Mouse (Mus musculus) liver, embryonic 13.5 days (tissue): Measurements from ENCODE around the gene Slc8b1. TPM values are rescaled to one million over a fixed set of nuclear protein-coding genes. Genes with fewer than 3 reads are reported as not detected.

ENCODE experiments used
- ATAC-seq: fragments of 200-750 bp; cut with Nextera tagmentation; 2 replicates; pipeline ENCODE4 v1.8.0; 2017; ENCODE audit warnings: low read depth, mild to moderate bottlenecking, moderate number of reproducible peaks, moderate library complexity
- DNase-seq: peaks from one replicate; pipeline ENCODE4 v3.0.0; 2022
- H3K27ac ChIP-seq: fragments of 300-500 bp; sonication (generic); 2 replicates; pipeline ENCODE4 v1.5.1; 2015; ENCODE audit warnings: moderate library complexity, mild to moderate bottlenecking, inconsistent platforms
- H3K27me3 ChIP-seq: fragments of 300-500 bp; sonication (generic); 2 replicates; pipeline ENCODE4 v1.6.1; 2015; ENCODE audit warnings: mild to moderate bottlenecking, inconsistent platforms
- H3K36me3 ChIP-seq: fragments of 300-500 bp; sonication (generic); 2 replicates; pipeline ENCODE4 v1.6.1; 2015; ENCODE audit warnings: mild to moderate bottlenecking, inconsistent platforms
- H3K4me1 ChIP-seq: fragments of 300-500 bp; sonication (generic); replicated peaks from 2 replicates; pipeline ENCODE4 v1.6.1; 2015; ENCODE audit warnings: inconsistent platforms
- H3K4me2 ChIP-seq: fragments of 300-500 bp; sonication (generic); 2 replicates; pipeline ENCODE4 v1.6.1; 2015; ENCODE audit warnings: inconsistent platforms, mild to moderate bottlenecking, moderate library complexity
- H3K4me3 ChIP-seq: fragments of 300-500 bp; sonication (generic); replicated peaks from 2 replicates; pipeline ENCODE4 v1.5.1; 2015; ENCODE audit warnings: mild to moderate bottlenecking, inconsistent platforms
- H3K9ac ChIP-seq: fragments of 300-500 bp; sonication (generic); 2 replicates; pipeline ENCODE4 v1.6.1; 2015; ENCODE audit warnings: mild to moderate bottlenecking, inconsistent platforms
- H3K9me3 ChIP-seq: fragments of 300-500 bp; sonication (generic); replicated peaks from 2 replicates; pipeline ENCODE4 v1.6.1; 2016; ENCODE audit warnings: inconsistent platforms
- WGBS: fragments of 180-500 bp; shearing (Covaris S2); methylation state at CpG from one replicate; pipeline ENCODE4 v1.1.7; 2015; ENCODE audit not compliant: insufficient replicate concordance; 5-methylcytosine and 5-hydroxymethylcytosine counted together
- polyA plus RNA-seq: library from polyadenylated mRNA; unstranded; fragments of >200 nt; fragmentation: Nextera tagmentation; extraction: Ambion mirVana; gene quantifications from 2 replicates; pipeline ENCODE4 v1.2.1, GENCODE M21; 2015

Slc8b1 gene
- polyA plus RNA-seq, 1 experiment from 2014 or later: 4.0 TPM

GRCm38 (mm10) chr5:120512911-120513555, 2.1 kb downstream of the Slc8b1 start:
- H3K4me2 ChIP-seq: 0 out of 2 replicates have a peak overlapping the region, but pooled peaks have one; percentile 3

GRCm38 (mm10) chr5:120514031-120514677, 3.2 kb downstream of the Slc8b1 start:
- WGBS: 78% methylated on average over 9 of the region's 9 CpGs
- DNase-seq: no peak

More at GRCm38 (mm10) chr5:120512911-120513555, 2.1 kb downstream of the Slc8b1 start:
- no peak overlapping the region for H3K4me3 ChIP-seq
- WGBS: 65% methylated on average over 15 of the region's 15 CpGs
- ATAC-seq: no peak
- H3K9me3 ChIP-seq: no peaks in the 10 kb centered on the region
- no peaks in the 10 kb centered on the region for H3K36me3 ChIP-seq
- peaks cover 5% of the 10 kb centered on the region; the same call in 1 of the 2 replicates for H3K27me3 ChIP-seq
- DNase-seq: no peak
- no peak overlapping the region for H3K9ac ChIP-seq
- H3K27ac ChIP-seq: no peak overlapping the region
- H3K4me1 ChIP-seq: peaks cover 65% of the 10 kb centered on the region

GRCm38 (mm10) chr5:120514754-120515153, 3.8 kb downstream of the Slc8b1 start:
- Histone ChIP-seq H3K27me3 (peaks cover 5% of the 10 kb centered on the region; the same call in 1 of the 2 replicates), H3K9ac (no peak overlapping the region), H3K4me3 (no peak overlapping the region), H3K4me1 (peaks cover 65% of the 10 kb centered on the region), H3K27ac (no peak overlapping the region), H3K4me2 (no peak overlapping the region), H3K9me3 (no peaks in the 10 kb centered on the region), H3K36me3 (peaks cover 3% of the 10 kb centered on the region; the same call in 1 of the 2 replicates)
- WGBS: 62% methylated on average over 4 of the region's 4 CpGs
- DNase-seq (no peak), ATAC-seq (no peak)

More at GRCm38 (mm10) chr5:120514031-120514677, 3.2 kb downstream of the Slc8b1 start:
- H3K4me3 ChIP-seq: no peak overlapping the region
- no peak overlapping the region for H3K9ac ChIP-seq
- no peak overlapping the region for H3K4me2 ChIP-seq
- no peaks in the 10 kb centered on the region for H3K9me3 ChIP-seq
- ATAC-seq: no peak
- peaks cover 5% of the 10 kb centered on the region; the same call in 1 of the 2 replicates for H3K27me3 ChIP-seq
- H3K4me1 ChIP-seq: peaks cover 65% of the 10 kb centered on the region
- no peak overlapping the region for H3K27ac ChIP-seq
- no peaks in the 10 kb centered on the region for H3K36me3 ChIP-seq

GRCm38 (mm10) chr5:120515451-120515850, 4.5 kb downstream of the Slc8b1 start:
- Histone ChIP-seq H3K9me3 (no peaks in the 10 kb centered on the region), H3K4me3 (no peak overlapping the region), H3K4me1 (peaks cover 63% of the 10 kb centered on the region), H3K4me2 (no peak overlapping the region), H3K27me3 (peaks cover 5% of the 10 kb centered on the region; the same call in 1 of the 2 replicates), H3K27ac (no peak overlapping the region), H3K9ac (no peak overlapping the region), H3K36me3 (peaks cover 8% of the 10 kb centered on the region; the same call in 1 of the 2 replicates)
- ATAC-seq: no peak
- DNase-seq: no peak
- WGBS: 67% methylated on average over 7 of the region's 7 CpGs

- no peak overlapping the region for H3K4me3 ChIP-seq
- H3K9ac ChIP-seq: no peak overlapping the region
- peaks cover 54% of the 10 kb centered on the region for H3K4me1 ChIP-seq
- H3K27ac ChIP-seq: peak overlapping the region; percentile 45
- no peak overlapping the region for H3K4me2 ChIP-seq
- WGBS: 59% methylated on average over 15 of the region's 15 CpGs
- no peaks in the 10 kb centered on the region for H3K9me3 ChIP-seq
- no peak for DNase-seq
- H3K36me3 ChIP-seq: peaks cover 8% of the 10 kb centered on the region; the same call in 1 of the 2 replicates
- ATAC-seq: no peak
- peaks cover 5% of the 10 kb centered on the region; the same call in 1 of the 2 replicates for H3K27me3 ChIP-seq
Observed at GRCm38 (mm10) chr5:120516221-120516984, 5.4 kb downstream of the Slc8b1 start.

- no peaks in the 10 kb centered on the region for H3K9me3 ChIP-seq
- H3K36me3 ChIP-seq: peaks cover 8% of the 10 kb centered on the region; the same call in 1 of the 2 replicates
- WGBS: 57% methylated on average over 9 of the region's 9 CpGs
- H3K4me2 ChIP-seq: no peak overlapping the region
- peak overlapping the region; percentile 23 for H3K27ac ChIP-seq
- ATAC-seq: no peak
- no peak for DNase-seq
- H3K4me3 ChIP-seq: no peak overlapping the region
- H3K4me1 ChIP-seq: peaks cover 42% of the 10 kb centered on the region
- no peak overlapping the region for H3K9ac ChIP-seq
- H3K27me3 ChIP-seq: no peaks in the 10 kb centered on the region
Observed at GRCm38 (mm10) chr5:120517552-120517951, 6.6 kb downstream of the Slc8b1 start.

- WGBS: 67% methylated on average over 3 of the region's 3 CpGs
- Histone ChIP-seq H3K36me3 (peaks cover 14% of the 10 kb centered on the region), H3K27ac (no peak overlapping the region), H3K9ac (no peak overlapping the region), H3K4me3 (no peak overlapping the region), H3K9me3 (no peaks in the 10 kb centered on the region), H3K27me3 (no peaks in the 10 kb centered on the region), H3K4me2 (no peak overlapping the region), H3K4me1 (peaks cover 31% of the 10 kb centered on the region)
- DNase-seq: no peak
- no peak for ATAC-seq
Observed at GRCm38 (mm10) chr5:120522649-120523048, 11.7 kb downstream of the Slc8b1 start.

- no peak overlapping the region for H3K4me3 ChIP-seq
- peaks cover 15% of the 10 kb centered on the region for H3K36me3 ChIP-seq
- H3K9me3 ChIP-seq: no peaks in the 10 kb centered on the region
- H3K4me1 ChIP-seq: peaks cover 30% of the 10 kb centered on the region
- DNase-seq: peak; percentile 42
- no peak overlapping the region for H3K4me2 ChIP-seq
- ATAC-seq: peak; percentile 78
- no peak overlapping the region for H3K9ac ChIP-seq
- 85% methylated on average over 2 of the region's 2 CpGs for WGBS
- no peaks in the 10 kb centered on the region for H3K27me3 ChIP-seq
- no peak overlapping the region for H3K27ac ChIP-seq
Observed at GRCm38 (mm10) chr5:120524736-120525135, 13.8 kb downstream of the Slc8b1 start.

- Histone ChIP-seq H3K4me2 (no peak overlapping the region), H3K36me3 (peaks cover 9% of the 10 kb centered on the region), H3K4me1 (peaks cover 30% of the 10 kb centered on the region), H3K4me3 (no peak overlapping the region), H3K9me3 (no peaks in the 10 kb centered on the region), H3K9ac (no peak overlapping the region), H3K27ac (no peak overlapping the region), H3K27me3 (no peaks in the 10 kb centered on the region)
- DNase-seq (peak; percentile 26), ATAC-seq (no peak)
- 46% methylated on average over 5 of the region's 5 CpGs for WGBS
Observed at GRCm38 (mm10) chr5:120525737-120526136, 14.8 kb downstream of the Slc8b1 start.

- DNase-seq: no peak
- H3K4me1 ChIP-seq: peaks cover 30% of the 10 kb centered on the region
- WGBS: 71% methylated on average over 11 of the region's 11 CpGs
- H3K4me3 ChIP-seq: no peak overlapping the region
- ATAC-seq: no peak
- peaks cover 9% of the 10 kb centered on the region for H3K36me3 ChIP-seq
- no peak overlapping the region for H3K9ac ChIP-seq
- H3K27me3 ChIP-seq: no peaks in the 10 kb centered on the region
- no peaks in the 10 kb centered on the region for H3K9me3 ChIP-seq
- no peak overlapping the region for H3K4me2 ChIP-seq
- no peak overlapping the region for H3K27ac ChIP-seq
Observed at GRCm38 (mm10) chr5:120526311-120526710, 15.3 kb downstream of the Slc8b1 start.

GRCm38 (mm10) chr5:120527296-120527964, 16.5 kb downstream of the Slc8b1 start:
- ATAC-seq (no peak), DNase-seq (no peak)
- WGBS: 52% methylated on average over 16 of the region's 20 CpGs

More at GRCm38 (mm10) chr5:120527296-120527964, 16.5 kb downstream of the Slc8b1 start:
- H3K4me3 ChIP-seq: no peak overlapping the region
- peaks cover 30% of the 10 kb centered on the region for H3K4me1 ChIP-seq
- no peaks in the 10 kb centered on the region for H3K27me3 ChIP-seq
- H3K4me2 ChIP-seq: no peak overlapping the region
- peaks cover 14% of the 10 kb centered on the region for H3K36me3 ChIP-seq
- H3K9ac ChIP-seq: no peak overlapping the region
- no peak overlapping the region for H3K27ac ChIP-seq
- H3K9me3 ChIP-seq: no peaks in the 10 kb centered on the region
